Mouse (Mus musculus) hindlimb bud, embryonic 11.5 days (tissue): Measurements from ENCODE around the gene Lrrc10b.

Experiments
- DNase-seq: peaks from one replicate; pipeline ENCODE4 v3.0.0-alpha.2; 2012; ENCODE audit warnings: low read depth, low spot score; ENCODE audit errors: extremely low spot score

Gene Lrrc10b

GRCm38 (mm10) chr19:10444685-10445369 lies 12.4 kb downstream of the Lrrc10b start:
- DNase-seq: no peak

GRCm38 (mm10) chr19:10437521-10437920 lies 19.8 kb downstream of the Lrrc10b start:
- DNase-seq: no peak

- no peak for DNase-seq
These were observed 20.5 kb downstream of the Lrrc10b start for GRCm38 (mm10) chr19:10436726-10437125.

GRCm38 (mm10) chr19:10435908-10436307 lies 21.4 kb downstream of the Lrrc10b start:
- DNase-seq: no peak

GRCm38 (mm10) chr19:10434927-10435326 lies 22.3 kb downstream of the Lrrc10b start:
- DNase-seq: no peak

- no peak for DNase-seq
These were observed 23.3 kb downstream of the Lrrc10b start for GRCm38 (mm10) chr19:10433879-10434540.

GRCm38 (mm10) chr19:10433225-10433624 lies 24.0 kb downstream of the Lrrc10b start:
- no peak for DNase-seq

GRCm38 (mm10) chr19:10431841-10432240 lies 25.4 kb downstream of the Lrrc10b start:
- DNase-seq: no peak

GRCm38 (mm10) chr19:10431410-10431809 lies 25.9 kb downstream of the Lrrc10b start:
- no peak for DNase-seq

GRCm38 (mm10) chr19:10429371-10429770 lies 27.9 kb downstream of the Lrrc10b start:
- DNase-seq: no peak

GRCm38 (mm10) chr19:10427431-10427830 lies 29.8 kb downstream of the Lrrc10b start:
- no peak for DNase-seq

GRCm38 (mm10) chr19:10426793-10427192 lies 30.5 kb downstream of the Lrrc10b start:
- DNase-seq: no peak

- DNase-seq: no peak
These were observed 31.0 kb downstream of the Lrrc10b start for GRCm38 (mm10) chr19:10426312-10426711.

- DNase-seq: no peak
These were observed 31.6 kb downstream of the Lrrc10b start for GRCm38 (mm10) chr19:10425484-10426270.

- DNase-seq: no peak
These were observed 32.5 kb downstream of the Lrrc10b start for GRCm38 (mm10) chr19:10424751-10425150.

GRCm38 (mm10) chr19:10421986-10422976 lies 35.0 kb downstream of the Lrrc10b start:
- no peak for DNase-seq

GRCm38 (mm10) chr19:10417436-10417835 lies 39.8 kb downstream of the Lrrc10b start:
- no peak for DNase-seq

- DNase-seq: no peak
These were observed 40.4 kb downstream of the Lrrc10b start for GRCm38 (mm10) chr19:10416889-10417288.

- DNase-seq: no peak
These were observed 41.8 kb downstream of the Lrrc10b start for GRCm38 (mm10) chr19:10415508-10415907.

GRCm38 (mm10) chr19:10413701-10414242 lies 43.5 kb downstream of the Lrrc10b start:
- DNase-seq: peak; percentile 68
